Mouse (Mus musculus) liver, adult 2 months (tissue): Measurements from ENCODE around the gene Prickle4. TPM values are rescaled to one million over a fixed set of nuclear protein-coding genes. Genes with fewer than 3 reads are reported as not detected.

Experiments used
- DNase-seq: peaks from one replicate; pipeline ENCODE4 v3.0.0-alpha.2; 2011; ENCODE audit warnings: low read depth, low spot score; ENCODE audit errors: extremely low read depth
- H3K27ac ChIP-seq: fragments of 200-500 bp; replicated peaks from 2 replicates; pipeline ENCODE4 v1.5.1; 2012; ENCODE audit warnings: low read depth, mild to moderate bottlenecking, control low read depth, inconsistent platforms, low read length; ENCODE audit not compliant: insufficient read depth
- H3K27me3 ChIP-seq: fragments of 200-500 bp; 2 replicates; pipeline ENCODE4 v1.6.1; 2012; ENCODE audit warnings: mild to moderate bottlenecking, moderate library complexity, low read length, inconsistent platforms; ENCODE audit not compliant: control insufficient read depth, insufficient read depth
- H3K36me3 ChIP-seq: fragments of 200-500 bp; 2 replicates; pipeline ENCODE4 v1.6.1; 2012; ENCODE audit warnings: low read length, inconsistent platforms; ENCODE audit not compliant: control insufficient read depth, insufficient read depth
- H3K4me1 ChIP-seq: fragments of 200-500 bp; 2 replicates; pipeline ENCODE4 v1.6.1; 2011; ENCODE audit warnings: low read length; ENCODE audit not compliant: control insufficient read depth, insufficient read depth
- H3K4me3 ChIP-seq: fragments of 200-500 bp; 2 replicates; pipeline ENCODE4 v1.5.1; 2011; ENCODE audit warnings: low read depth, mild to moderate bottlenecking, control low read depth, low read length, moderate library complexity; ENCODE audit not compliant: insufficient read depth
- H3K79me2 ChIP-seq: fragments of 200-500 bp; 2 replicates; pipeline ENCODE4 v1.6.1; 2012; ENCODE audit warnings: inconsistent platforms, mild to moderate bottlenecking, low read length, moderate library complexity; ENCODE audit not compliant: control insufficient read depth, insufficient read depth
- H3K9ac ChIP-seq: fragments of 200-500 bp; 2 replicates; pipeline ENCODE4 v1.6.1; 2012; ENCODE audit warnings: low read depth, mild to moderate bottlenecking, control low read depth, inconsistent platforms, low read length
- CTCF ChIP-seq: fragments of 200-500 bp; IDR thresholded peaks from 2 replicates; pipeline ENCODE4 v1.5.1; 2011; ENCODE audit warnings: low read depth, low read length, control low read depth
- POLR2A ChIP-seq: fragments of 200-500 bp; IDR thresholded peaks from 2 replicates; pipeline ENCODE4 v1.6.1; 2011; ENCODE audit warnings: low read length, control low read depth; ENCODE audit not compliant: insufficient read depth; ENCODE audit errors: extremely low read depth
- WGBS: fragments of 180-500 bp; shearing (Covaris S2); methylation state at CpG from one replicate; pipeline ENCODE4 v1.1.7; 2018; 5-methylcytosine and 5-hydroxymethylcytosine counted together
- polyA plus RNA-seq: library from polyadenylated mRNA; depleted of rRNA; stranded (reverse); fragments of >200 nt; gene quantifications from 2 replicates; pipeline ENCODE4 v1.2.3, GENCODE M21; 2012; rRNA removed
- total RNA-seq: library from RNA; depleted of rRNA; stranded (reverse); fragments of >200 nt; gene quantifications from 2 replicates; pipeline ENCODE4 v1.2.3, GENCODE M21; 2014; rRNA removed

The Prickle4 gene
- total RNA-seq (1.9 and 2.0 TPM in 2 replicates), polyA plus RNA-seq (7.9 and 9.9 TPM in 2 replicates)

DNA sequence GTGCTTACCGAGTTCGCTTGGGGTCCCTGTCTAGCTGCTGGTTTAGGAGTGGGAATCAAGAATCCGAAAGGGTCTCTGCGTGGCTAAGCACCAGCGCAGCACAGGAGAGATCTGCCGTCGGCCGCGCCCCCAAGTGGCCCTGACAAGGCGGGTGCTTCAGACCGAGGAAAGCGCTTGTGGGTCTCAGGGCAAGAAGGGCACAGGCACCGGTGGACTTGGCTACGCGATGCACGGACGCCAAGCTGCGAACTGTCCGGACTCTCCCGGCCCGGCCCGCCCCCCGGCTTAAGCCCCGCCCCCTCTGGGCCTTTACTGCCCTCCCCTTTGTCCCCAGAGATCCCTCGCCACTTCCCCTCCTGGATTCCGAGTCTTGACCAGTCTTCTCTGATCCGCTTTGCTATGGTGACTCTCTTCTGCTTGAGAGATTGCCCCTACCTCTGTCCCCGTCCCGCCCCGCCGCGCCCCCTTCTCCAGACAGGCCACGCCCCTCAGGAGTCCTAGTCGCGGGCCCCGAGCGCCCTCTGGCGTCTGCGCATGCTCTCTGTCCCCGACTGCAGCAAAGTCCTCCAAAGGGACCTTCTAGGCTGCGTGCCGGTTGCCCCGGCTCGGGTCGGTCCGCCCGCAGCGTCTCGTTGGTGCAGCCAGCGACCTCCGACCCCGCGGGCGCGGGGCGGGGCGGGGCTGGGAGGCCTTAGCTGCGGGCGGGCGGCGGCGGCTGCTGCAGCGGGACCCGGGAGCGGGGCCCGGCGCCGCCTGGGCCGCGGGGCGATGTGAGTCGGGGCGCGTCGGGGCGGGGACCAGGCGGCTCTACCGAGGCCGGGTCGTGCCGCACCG, at the start of gene Prickle4:
Gene Prickle4 (minus strand): TSS at position 234 of the 834 bp plus-strand sequence.
- WGBS: under 1% methylated on average over 77 of the region's 82 CpGs
- H3K27ac ChIP-seq: peak within 1 kb of the TSS; percentile 81
- no peaks in the 10 kb centered on the region; the same call in 1 of the 2 replicates for H3K79me2 ChIP-seq
- no peaks in the 10 kb centered on the region for H3K27me3 ChIP-seq
- peak within 1 kb of the TSS; percentile 72 for H3K4me3 ChIP-seq
- TF ChIP-seq POLR2A (0 out of 2 replicates have a peak, but pooled peaks have one; percentile 33), CTCF (peak; percentile 85)
- no peaks in the 10 kb centered on the region for H3K36me3 ChIP-seq
- H3K9ac ChIP-seq: peak within 1 kb of the TSS; percentile 88
- peaks cover 6% of the 10 kb centered on the region for H3K4me1 ChIP-seq
- DNase-seq: peak; percentile 84

DNA sequence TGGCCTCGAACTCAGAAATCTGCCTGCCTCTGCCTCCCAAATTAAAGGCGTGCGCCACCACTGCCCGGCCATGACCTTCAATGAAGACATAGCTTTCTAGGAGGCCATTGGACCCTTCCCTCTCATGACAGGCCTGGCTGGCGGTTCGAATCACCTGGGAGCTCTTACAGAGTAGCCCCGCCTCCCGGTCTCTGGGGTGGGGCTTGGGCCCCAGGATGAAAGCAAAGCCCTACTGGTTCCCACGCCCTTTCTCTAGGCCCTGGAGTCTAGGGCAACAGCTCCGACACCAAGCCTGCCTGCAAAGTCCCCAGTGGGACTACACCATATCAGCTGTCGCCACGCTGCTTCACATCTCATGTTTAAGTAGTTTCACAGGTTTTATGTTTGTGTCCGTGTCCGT, 49.5 kb upstream of the Prickle4 start:
- WGBS: 98% methylated on average over 14 of the region's 14 CpGs
- H3K79me2 ChIP-seq: peaks cover 28% of the 10 kb centered on the region
- no peak for TF ChIP-seq CTCF
- TF ChIP-seq POLR2A: no peak
- no peak overlapping the region for H3K9ac ChIP-seq
- no peak overlapping the region for H3K27ac ChIP-seq
- no peaks in the 10 kb centered on the region for H3K36me3 ChIP-seq
- H3K4me3 ChIP-seq: no peak overlapping the region
- H3K27me3 ChIP-seq: no peaks in the 10 kb centered on the region
- peaks cover 11% of the 10 kb centered on the region for H3K4me1 ChIP-seq
- no peak for DNase-seq

DNA sequence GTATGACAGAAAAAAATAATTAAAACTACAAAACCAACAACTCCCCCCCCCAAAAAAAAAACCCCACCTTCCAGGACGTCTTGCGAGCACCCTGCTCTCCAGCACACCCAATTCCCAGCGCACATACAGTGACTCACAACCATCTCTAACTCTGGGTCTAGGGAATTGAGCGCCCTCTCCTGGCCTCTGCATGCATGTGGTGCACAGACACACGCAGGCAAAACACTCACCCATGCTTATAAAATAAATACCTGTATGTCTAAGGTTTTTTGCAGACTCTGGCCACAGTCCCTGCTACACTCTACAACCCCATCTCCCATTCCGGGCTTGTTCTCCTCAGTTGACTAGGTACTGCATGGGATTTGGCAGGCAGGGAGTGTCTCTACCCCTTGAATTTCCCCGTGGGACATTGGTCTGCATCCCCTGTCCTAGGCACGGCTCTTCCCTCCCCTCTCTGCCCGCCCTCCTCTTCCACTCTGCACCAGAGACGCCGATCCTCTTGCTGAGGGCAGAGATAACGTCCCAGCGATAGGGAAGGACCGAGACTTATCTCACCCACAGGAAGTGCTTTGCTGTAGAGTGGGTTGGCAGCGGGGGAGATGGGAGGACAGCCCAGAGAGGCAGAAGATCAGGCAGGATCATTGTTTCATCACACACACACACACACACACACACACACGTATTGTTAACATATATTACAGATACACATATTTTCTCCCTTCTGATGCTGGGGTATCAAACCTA, 48.6 kb upstream of the Prickle4 start:
- WGBS: 68% methylated on average over 16 of the region's 16 CpGs
- no peak for DNase-seq
- Histone ChIP-seq H3K27me3 (no peaks in the 10 kb centered on the region), H3K9ac (no peak overlapping the region), H3K27ac (no peak overlapping the region), H3K4me3 (no peak overlapping the region), H3K79me2 (peaks cover 37% of the 10 kb centered on the region), H3K36me3 (no peaks in the 10 kb centered on the region), H3K4me1 (peaks cover 7% of the 10 kb centered on the region)
- TF ChIP-seq CTCF (peak; percentile 49), POLR2A (no peak)

DNA sequence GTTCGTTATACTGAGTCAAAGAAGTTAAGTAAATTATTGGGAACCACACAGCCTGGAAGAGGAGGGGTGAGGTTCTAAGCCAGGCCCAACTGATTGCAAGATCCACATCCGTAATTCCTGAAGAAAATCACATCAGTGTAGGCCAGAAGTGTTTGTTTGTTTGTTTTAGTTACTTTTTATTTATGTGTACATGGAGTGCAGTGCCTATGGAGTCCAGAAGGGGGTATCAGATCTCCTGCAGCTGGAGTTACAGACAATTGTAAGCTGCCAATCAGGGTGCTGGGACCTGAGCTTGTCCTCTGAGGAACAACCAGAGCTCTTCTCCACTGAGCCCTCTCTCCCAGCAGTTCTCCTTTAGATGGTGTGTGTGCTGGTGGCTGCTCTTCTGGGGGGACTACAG, 45.6 kb upstream of the Prickle4 start:
- Histone ChIP-seq H3K4me1 (peaks cover 5% of the 10 kb centered on the region; the same call in 1 of the 2 replicates), H3K27ac (no peak overlapping the region)

DNA sequence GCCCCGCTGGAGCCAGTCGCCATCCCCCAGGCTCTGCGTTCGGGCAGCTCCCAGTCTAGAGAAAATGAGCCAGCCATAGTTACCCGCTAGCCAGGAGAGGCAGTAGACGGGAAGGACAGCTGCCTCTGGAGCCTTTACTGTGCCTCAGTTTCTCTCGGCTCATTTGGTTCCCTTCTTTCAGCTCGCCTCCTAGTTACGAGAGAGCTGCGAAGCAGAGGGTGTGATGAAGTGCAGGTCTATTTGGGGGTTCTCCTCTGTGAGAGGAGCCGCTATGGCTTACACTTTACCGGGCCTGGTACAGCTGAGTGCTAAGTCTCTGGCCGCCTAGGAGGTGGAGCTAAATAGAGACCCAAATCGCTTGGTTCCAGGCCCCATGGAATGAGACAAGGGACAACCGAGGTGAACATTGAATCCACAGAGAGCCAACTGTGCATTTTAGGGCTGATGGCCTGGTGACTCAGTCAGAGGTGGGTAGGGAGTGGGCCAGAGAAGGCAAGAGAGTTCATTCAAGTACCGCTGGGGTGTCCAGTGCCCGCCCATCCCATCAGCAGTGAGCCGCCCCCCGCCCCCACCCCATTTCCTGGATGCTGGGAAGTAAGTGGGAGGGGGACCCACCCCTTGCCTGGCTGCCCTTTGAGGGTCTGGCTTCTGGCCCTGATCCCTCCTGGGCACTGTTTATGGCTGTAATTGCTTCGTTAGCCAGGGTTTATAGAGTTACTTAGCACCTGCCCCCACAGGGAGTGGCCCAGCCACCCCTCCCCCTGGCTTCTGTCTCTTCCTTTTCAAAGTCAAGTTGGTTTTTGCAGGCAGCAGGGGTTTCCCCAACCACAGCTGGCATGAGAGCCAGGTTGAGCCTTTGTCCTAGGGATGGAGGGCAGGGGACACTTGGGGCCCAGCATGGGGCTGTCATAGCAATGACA, 44.6 kb upstream of the Prickle4 start:
- WGBS: 64% methylated on average over 20 of the region's 20 CpGs
- H3K27me3 ChIP-seq: no peaks in the 10 kb centered on the region
- peak overlapping the region; percentile 55; the same call in 1 of the 2 replicates for H3K9ac ChIP-seq
- H3K79me2 ChIP-seq: peaks cover 35% of the 10 kb centered on the region
- no peak for DNase-seq
- TF ChIP-seq POLR2A (no peak), CTCF (no peak)
- H3K4me3 ChIP-seq: peak overlapping the region; percentile 84; the same call in 1 of the 2 replicates
- H3K27ac ChIP-seq: no peak overlapping the region
- no peaks in the 10 kb centered on the region for H3K36me3 ChIP-seq
- peaks cover 5% of the 10 kb centered on the region; the same call in 1 of the 2 replicates for H3K4me1 ChIP-seq

More for the DNA sequence above, 45.6 kb upstream of the Prickle4 start:
- Histone ChIP-seq H3K36me3 (no peaks in the 10 kb centered on the region), H3K4me3 (no peak overlapping the region), H3K79me2 (peaks cover 39% of the 10 kb centered on the region), H3K27me3 (no peaks in the 10 kb centered on the region), H3K9ac (no peak overlapping the region)
- WGBS: 93% methylated on average over 2 of the region's 2 CpGs
- no peak for DNase-seq
- TF ChIP-seq CTCF (no peak), POLR2A (no peak)
